Mouse (Mus musculus) embryonic facial prominence, embryonic 13.5 days (tissue): ENCODE measurements around the gene Zfp773. TPM values are rescaled to one million over a fixed set of nuclear protein-coding genes. Genes with fewer than 3 reads are reported as not detected.

Experiments
- ATAC-seq: fragments of 200-750 bp; cut with Nextera tagmentation; 2 replicates; pipeline ENCODE4 v1.8.0; 2017; ENCODE audit warnings: low read depth; ENCODE audit not compliant: insufficient number of reproducible peaks, insufficient read depth, low FRiP score, low TSS enrichment
- H3K27ac ChIP-seq: fragments of 300-500 bp; sonication (generic); 2 replicates; pipeline ENCODE4 v1.5.1; 2015; ENCODE audit warnings: moderate library complexity, mild to moderate bottlenecking, inconsistent platforms
- H3K27me3 ChIP-seq: fragments of 300-500 bp; sonication (generic); 2 replicates; pipeline ENCODE4 v1.6.1; 2015; ENCODE audit warnings: mild to moderate bottlenecking, inconsistent platforms
- H3K36me3 ChIP-seq: fragments of 300-500 bp; sonication (generic); 2 replicates; pipeline ENCODE4 v1.6.1; 2015; ENCODE audit warnings: mild to moderate bottlenecking, inconsistent platforms
- H3K4me1 ChIP-seq: fragments of 300-500 bp; sonication (generic); 2 replicates; pipeline ENCODE4 v1.6.1; 2015; ENCODE audit warnings: inconsistent platforms
- H3K4me2 ChIP-seq: fragments of 300-500 bp; sonication (generic); 2 replicates; pipeline ENCODE4 v1.6.1; 2015; ENCODE audit warnings: moderate library complexity, mild to moderate bottlenecking, inconsistent platforms
- H3K4me3 ChIP-seq: fragments of 300-500 bp; sonication (generic); 2 replicates; pipeline ENCODE4 v1.5.1; 2015; ENCODE audit warnings: mild to moderate bottlenecking, inconsistent platforms
- H3K9ac ChIP-seq: fragments of 300-500 bp; sonication (generic); 2 replicates; pipeline ENCODE4 v1.6.1; 2015; ENCODE audit warnings: mild to moderate bottlenecking, inconsistent platforms
- H3K9me3 ChIP-seq: fragments of 300-500 bp; sonication (generic); 2 replicates; pipeline ENCODE4 v1.6.1; 2016; ENCODE audit warnings: inconsistent platforms
- WGBS: fragments of 180-500 bp; shearing (Covaris S2); methylation state at CpG from one replicate; pipeline ENCODE4 v1.1.7; 2015; ENCODE audit warnings: mixed read lengths; 5-methylcytosine and 5-hydroxymethylcytosine counted together
- polyA plus RNA-seq: library from polyadenylated mRNA; unstranded; fragments of >200 nt; fragmentation: Nextera tagmentation; extraction: Ambion mirVana; gene quantifications from 2 replicates; pipeline ENCODE4 v1.2.1, GENCODE M21; 2015

Zfp773 gene
- polyA plus RNA-seq, 1 experiment from 2014 or later: 2.2 TPM

DNA sequence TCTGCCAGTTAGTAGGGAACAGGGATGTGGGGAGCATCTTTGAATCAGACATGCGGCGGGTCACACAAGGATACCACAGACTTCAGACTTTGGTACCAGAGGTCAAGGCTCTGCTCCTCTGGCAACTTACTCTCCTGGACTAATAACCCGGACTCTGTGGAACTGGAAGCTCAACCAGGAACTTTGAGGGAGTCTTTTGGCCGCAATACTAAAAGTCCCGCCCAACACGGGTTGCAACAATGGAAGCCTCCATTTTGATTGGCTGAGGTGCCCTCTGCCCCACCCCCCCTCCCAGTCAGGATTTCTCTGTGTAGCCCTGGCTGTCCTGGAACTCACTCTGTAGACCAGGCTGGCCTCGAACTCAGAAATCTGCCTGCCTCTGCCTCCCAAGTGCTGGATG is 28.1 kb downstream of the Zfp773 start:
- Histone ChIP-seq H3K4me2 (no peak overlapping the region), H3K9ac (no peak overlapping the region), H3K4me3 (no peak overlapping the region), H3K4me1 (no peaks in the 10 kb centered on the region), H3K36me3 (peaks cover 4% of the 10 kb centered on the region), H3K27ac (no peak overlapping the region), H3K27me3 (no peaks in the 10 kb centered on the region), H3K9me3 (no peaks in the 10 kb centered on the region)
- ATAC-seq: no peak
- 92% methylated on average over 7 of the region's 7 CpGs for WGBS

Other genes with a start within 250 kb of the Zfp773 start
- gene Aurkc, start 141.5 kb downstream of the Zfp773 start, polyA plus RNA-seq: not detected in 2 replicates
- gene Zfp954, start 15.3 kb downstream of the Zfp773 start, polyA plus RNA-seq: 13.1 and 14.1 TPM in 2 replicates
- gene Zfp418, start 34.6 kb upstream of the Zfp773 start, polyA plus RNA-seq: 3.5 and 3.7 TPM in 2 replicates
- gene Zfp772, start 73.2 kb upstream of the Zfp773 start, polyA plus RNA-seq: 8.9 and 11.9 TPM in 2 replicates
- gene Vmn2r29, start 110.6 kb upstream of the Zfp773 start, polyA plus RNA-seq: 1.7 and 1.8 TPM in 2 replicates
- gene Gm45844, start 141.5 kb upstream of the Zfp773 start, polyA plus RNA-seq: 3.3 and 7.6 TPM in 2 replicates
- 44.1 and 49.8 TPM in 2 replicates for gene Clcn4, start 164.1 kb upstream of the Zfp773 start, polyA plus RNA-seq
- 0.04 TPM in 1 of 2 replicates, not detected in the other for gene Vmn2r30, start 200.9 kb upstream of the Zfp773 start, polyA plus RNA-seq
- gene Gm45783, start 237.8 kb upstream of the Zfp773 start, polyA plus RNA-seq: not detected in 2 replicates